Comparison of ENCODE assay signal across 11 mouse cellular contexts in genomic region chr11:79623029-79623428, GRCm38 (mm10). TPM values are rescaled to one million over a fixed set of nuclear protein-coding genes. Genes with fewer than 3 reads are reported as not detected.
DNase-seq lines count a peak whose midpoint lies in the region; ATAC-seq and TF ChIP-seq lines count a peak whose summit lies in the region.
"Had no signal": no experiment of that assay in that cellular context is flagged by ENCODE, and none has a peak within 500 bp of the region (broad histone marks: within the 10 kb centered on the region; RNA-seq: fewer than 3 reads in every experiment).

No protein-coding gene starts in this region.

- H3K36me3 ChIP-seq in intestine, postnatal 0 days (ENCODE audit: control insufficient read depth, insufficient read depth) = no peaks in the 10 kb centered on the region
- H3K36me3 ChIP-seq: limb, embryonic 12.5 days had no signal

- no peak overlapping the region for H3K9ac ChIP-seq in intestine, postnatal 0 days (ENCODE audit: low read depth, low read length)
- H3K9ac ChIP-seq: hindbrain, embryonic 12.5 days; limb, embryonic 12.5 days had no signal

- 68% methylated on average over 5 of the region's 5 CpGs for WGBS in intestine, postnatal 0 days

- H3K4me3 ChIP-seq in intestine, postnatal 0 days (ENCODE audit: low read depth, low read length) = no peak overlapping the region
- H3K4me3 ChIP-seq: hindbrain, embryonic 12.5 days; limb, embryonic 12.5 days had no signal

- ATAC-seq in activated CD4-positive, CD25-positive, alpha-beta regulatory T cell, adult 4 months = peak; percentile 90
- peak; percentile 97 for ATAC-seq in megakaryocyte, adult 5-6 weeks (ENCODE audit: poor library complexity, severe bottlenecking)
- ATAC-seq in intestine, postnatal 0 days = no peak

- H3K9me3 ChIP-seq in intestine, postnatal 0 days (ENCODE audit: control insufficient read depth) = no peaks in the 10 kb centered on the region
- H3K9me3 ChIP-seq: hindbrain, embryonic 12.5 days; limb, embryonic 12.5 days had no signal

- H3K4me1 ChIP-seq in intestine, postnatal 0 days (replicated peaks; ENCODE audit: control insufficient read depth, insufficient read depth, low read length) = no peaks in the 10 kb centered on the region

- no peak overlapping the region for H3K4me2 ChIP-seq in intestine, postnatal 0 days (replicated peaks; ENCODE audit: low read depth)
- H3K4me2 ChIP-seq: hindbrain, embryonic 12.5 days; limb, embryonic 12.5 days had no signal

- H3K27ac ChIP-seq in intestine, postnatal 0 days (ENCODE audit: low read depth, low read length) = no peak overlapping the region
- H3K27ac ChIP-seq: hindbrain, embryonic 12.5 days; limb, embryonic 12.5 days had no signal

- intact Hi-C loops in heart, postnatal 14 days (cut with DNase I) = no loop called here

- DNase-seq in thymus, postnatal 0 days (ENCODE audit: low spot score) = peak; percentile 59
- DNase-seq in thymus, postnatal 14 days = no peak
- no peak for DNase-seq in cerebellum, adult 8-10 months
- no peak for DNase-seq in heart, postnatal 14 days
- DNase-seq: gastrocnemius, postnatal 25 days; retina, postnatal 1 day had no signal

- TF ChIP-seq CTCF in intestine, postnatal 0 days (IDR thresholded peaks at IDR 0.05; ENCODE audit: low read depth) = no peak

- H3K27me3 ChIP-seq in intestine, postnatal 0 days (replicated peaks; ENCODE audit: control insufficient read depth, insufficient read depth, low read length) = no peaks in the 10 kb centered on the region
- H3K27me3 ChIP-seq: hindbrain, embryonic 12.5 days; limb, embryonic 12.5 days had no signal

RNA-seq across cellular contexts. Expression of gene Rab11fip4, which starts 32.0 kb away (rescaled TPM):
- polyA plus RNA-seq in thymus, postnatal 0 days (2015; fragmentation: Nextera tagmentation; extraction: Ambion mirVana) = 8.4 and 8.6 TPM in 2 replicates
- 10 to 100 TPM; 11.0 to 11.5 TPM for polyA plus RNA-seq in activated CD4-positive, CD25-positive, alpha-beta regulatory T cell, adult 4 months (2017; shearing (Covaris generic))
- 3.7 and 4.9 TPM in 2 replicates for total RNA-seq in megakaryocyte, adult 5-6 weeks (2015)
- 13.3 and 17.8 TPM in 2 replicates for total RNA-seq in megakaryocyte, adult 5-6 weeks (2017)
- total RNA-seq in heart, postnatal 14 days (2021) = 1 to 10 TPM in 1 of 2 experiments, under 1 TPM in 1; 0.17 to 1.3 TPM
- polyA plus RNA-seq in intestine, postnatal 0 days (2015; fragmentation: Nextera tagmentation; extraction: Ambion mirVana) = 1.5 and 1.7 TPM in 2 replicates
